Mouse (Mus musculus): ENCODE measurements around the gene Blmh. TPM values are rescaled to one million over a fixed set of nuclear protein-coding genes. Genes with fewer than 3 reads are reported as not detected.

The Blmh gene
- 41.8 TPM for polyA plus RNA-seq (2017; shearing (Covaris generic))

DNA sequence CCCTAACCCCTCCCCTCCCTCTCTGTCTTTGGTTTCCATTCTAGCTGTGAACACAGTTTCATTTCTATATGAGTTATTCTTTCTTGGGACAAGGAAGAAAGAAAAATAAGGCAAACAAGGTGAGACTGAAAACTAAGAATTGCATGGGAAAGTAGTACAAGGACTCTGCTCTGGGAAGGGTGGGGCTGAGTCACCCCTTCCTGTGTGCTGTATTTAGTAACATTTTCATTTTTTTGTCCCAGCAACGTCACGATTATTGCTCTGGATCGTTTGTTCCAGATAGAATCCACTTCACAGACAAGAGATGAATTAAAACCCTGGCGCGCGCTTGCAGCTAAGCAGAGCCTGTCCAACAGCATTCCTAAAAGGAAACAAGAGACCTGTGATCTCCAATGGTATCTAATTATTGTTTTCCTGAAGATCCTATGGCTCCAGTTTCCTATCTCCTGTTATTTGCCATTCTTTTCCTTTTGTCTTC, at the start of gene Blmh:
Gene Blmh (plus strand): TSS at position 51 of the 478 bp plus-strand sequence.

DNA sequence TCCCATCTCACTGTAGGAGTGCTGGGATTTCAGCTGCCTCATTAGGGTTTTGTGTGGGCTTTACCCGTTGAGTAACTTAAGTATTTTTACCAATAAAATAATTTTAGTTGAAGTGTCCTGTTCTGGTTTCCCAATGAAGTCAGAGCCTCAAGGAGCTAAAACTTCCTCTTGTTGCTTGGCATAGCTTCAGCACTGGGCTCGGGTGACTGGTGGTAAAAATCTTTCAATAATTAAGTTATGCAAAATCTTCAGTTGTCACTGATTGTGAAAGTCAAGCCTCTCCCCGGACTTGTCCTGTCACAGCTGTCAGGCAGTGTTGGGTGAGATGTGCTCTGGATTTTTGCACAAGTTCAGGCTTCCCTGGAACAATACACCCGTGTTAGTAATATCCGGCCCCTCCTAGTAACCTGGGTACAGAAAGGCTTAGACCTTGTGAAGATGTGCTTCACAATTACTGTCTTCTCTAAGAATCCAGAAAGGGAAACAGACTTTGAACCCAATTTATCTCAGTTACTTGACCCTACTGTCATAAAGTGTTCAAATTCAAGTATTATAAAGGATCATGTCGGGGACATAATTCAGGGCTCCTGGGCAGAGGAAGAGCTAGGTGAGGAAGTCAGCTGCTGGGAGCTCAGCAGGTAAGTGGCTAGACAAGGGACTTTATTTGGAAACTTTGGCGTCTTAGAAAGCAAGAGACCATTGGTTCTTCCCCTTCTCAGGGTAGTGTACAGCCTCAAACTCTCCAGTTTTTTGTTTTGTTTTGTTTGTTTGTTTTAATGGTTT, 22.8 kb upstream of the Blmh start, which contains the start of gene Tmigd1:
Gene Tmigd1 (plus strand): TSS at position 581 of the 783 bp plus-strand sequence.

DNA sequence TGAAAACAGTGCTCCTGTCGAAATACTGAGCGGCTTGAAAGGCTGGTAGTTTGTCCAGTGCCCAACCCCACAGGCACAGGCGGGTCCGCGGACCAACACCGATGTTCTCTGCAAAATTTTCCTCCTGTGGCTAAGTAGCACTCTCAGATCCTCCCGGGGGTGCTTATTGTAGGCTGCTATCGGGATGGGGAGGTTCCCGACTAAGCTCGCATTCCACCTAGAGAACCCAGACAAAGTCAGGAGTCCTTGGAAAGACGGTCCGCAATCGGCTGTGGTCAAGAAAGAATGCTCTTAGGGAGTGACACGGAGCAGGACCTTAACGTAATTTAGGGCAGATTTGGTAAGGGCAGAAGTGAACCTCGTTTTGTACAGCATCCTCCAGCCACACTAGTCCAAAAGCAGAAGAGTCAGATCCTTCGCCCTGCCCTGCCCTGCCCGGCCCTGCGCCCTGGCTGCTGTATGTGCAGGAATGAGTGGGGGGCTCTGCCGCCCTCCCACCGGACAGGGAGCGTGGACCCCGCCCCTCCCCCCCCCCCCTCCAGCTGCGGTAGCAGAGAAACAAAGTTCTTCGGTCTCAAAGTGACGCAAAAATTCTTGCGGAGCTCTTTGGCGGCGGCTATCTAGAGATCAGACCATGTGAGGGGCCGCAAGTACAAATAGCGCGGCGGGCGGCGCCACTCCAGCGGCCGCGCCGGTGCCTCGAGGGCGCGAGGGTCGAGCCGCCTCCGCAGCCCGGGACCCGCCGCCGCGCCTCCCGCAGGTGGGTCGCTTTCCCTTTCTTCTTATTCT, 73.5 kb downstream of the Blmh start, which contains the start of gene Slc6a4:
Gene Slc6a4 (plus strand): TSS at position 688 of the 789 bp plus-strand sequence.

Other genes starting within 250 kb of the Blmh start
- gene Trarg1, start 245.0 kb upstream of the Blmh start, polyA plus RNA-seq (2017; shearing (Covaris generic)): not detected
- 68.4 TPM for gene Gosr1, start 161.2 kb upstream of the Blmh start, polyA plus RNA-seq (2017; shearing (Covaris generic))
- 2.4 TPM for gene Cpd, start 77.8 kb upstream of the Blmh start, polyA plus RNA-seq (2017; shearing (Covaris generic))
- gene Tmigd1, start 22.6 kb upstream of the Blmh start, polyA plus RNA-seq (2017; shearing (Covaris generic)): not detected
- 0.33 TPM for gene Slc6a4, start 73.8 kb downstream of the Blmh start, polyA plus RNA-seq (2017; shearing (Covaris generic))
- gene Nsrp1, start 153.6 kb downstream of the Blmh start, polyA plus RNA-seq (2017; shearing (Covaris generic)): 46.7 TPM

All from effector memory CD4-positive, alpha-beta T cell, adult 7 months (primary cell).